Mouse (Mus musculus) CD4-positive, CD25-positive, alpha-beta regulatory T cell, adult 4 months (primary cell): Measurements from ENCODE around the gene Ccdc6. TPM values are rescaled to one million over a fixed set of nuclear protein-coding genes. Genes with fewer than 3 reads are reported as not detected.

Experiments used
- ATAC-seq: one replicate; pipeline ENCODE4 v1.8.0; 2017
- polyA plus RNA-seq, 2 experiments: library from polyadenylated mRNA; unstranded; fragments of 100-300 nt; shearing (Covaris generic); gene quantifications; one replicate each; pipeline ENCODE4 v1.2.1; 2017

Ccdc6 gene
- polyA plus RNA-seq, 2 experiments from 2014 or later, result 28.7 to 30.9 TPM

DNA sequence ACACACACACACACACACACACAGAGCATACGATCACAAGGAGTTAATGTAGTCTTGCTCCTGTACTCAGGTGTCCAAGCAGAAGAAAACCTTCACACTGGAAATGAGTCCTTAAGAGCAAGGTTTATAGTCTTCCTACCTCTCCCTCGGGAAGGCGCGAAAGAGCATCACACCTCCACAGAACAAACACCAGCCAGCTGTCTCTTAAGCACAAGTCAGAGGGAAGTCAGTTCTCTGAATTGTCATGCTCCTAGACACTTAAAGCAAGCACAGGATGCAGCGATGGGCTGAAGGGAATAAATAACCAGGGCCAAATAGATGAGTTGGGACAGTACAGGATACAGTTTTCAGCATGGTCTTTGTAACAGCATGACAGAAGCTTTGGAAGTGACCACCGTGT, 35.8 kb downstream of the Ccdc6 start:
- no peak for ATAC-seq

DNA sequence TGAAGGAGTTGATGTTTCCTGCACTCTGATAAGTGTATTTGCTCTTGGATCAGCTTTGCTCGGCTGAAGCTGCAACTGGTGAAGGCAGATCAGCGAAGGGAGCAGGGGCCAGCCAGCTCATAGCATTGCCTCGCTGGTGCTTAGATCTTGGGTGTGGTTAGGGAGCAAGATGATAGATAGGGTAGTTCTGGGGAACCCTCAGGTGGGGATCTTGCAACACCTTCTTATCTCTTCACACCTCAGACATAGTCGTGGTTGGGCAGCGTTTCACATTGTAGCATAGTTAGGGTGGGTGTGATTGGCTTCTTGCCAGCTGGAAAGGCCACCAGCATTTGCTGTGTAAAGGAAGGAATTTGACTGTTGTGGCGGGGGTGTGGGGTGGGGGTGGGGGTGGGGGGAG, 36.3 kb downstream of the Ccdc6 start:
- no peak for ATAC-seq

DNA sequence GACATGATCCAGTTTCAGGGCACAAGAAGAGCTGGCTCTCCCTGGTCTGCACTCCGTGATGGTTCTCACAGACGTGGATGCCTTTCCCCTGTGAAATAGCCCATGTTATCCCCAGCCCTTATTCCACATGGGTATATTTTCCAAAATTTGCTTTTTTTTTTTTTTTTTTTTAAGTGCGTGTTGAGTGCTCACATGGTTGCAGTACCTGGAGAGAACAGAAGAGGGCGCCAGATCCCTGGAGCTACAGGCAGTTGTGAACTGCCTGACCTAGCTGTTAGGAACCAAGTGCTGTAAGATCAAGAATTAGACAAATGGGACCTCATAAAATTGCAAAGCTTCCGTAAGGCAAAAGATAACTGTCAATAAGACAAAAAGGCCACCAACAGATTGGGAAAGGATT, 38.8 kb downstream of the Ccdc6 start:
- no peak for ATAC-seq

DNA sequence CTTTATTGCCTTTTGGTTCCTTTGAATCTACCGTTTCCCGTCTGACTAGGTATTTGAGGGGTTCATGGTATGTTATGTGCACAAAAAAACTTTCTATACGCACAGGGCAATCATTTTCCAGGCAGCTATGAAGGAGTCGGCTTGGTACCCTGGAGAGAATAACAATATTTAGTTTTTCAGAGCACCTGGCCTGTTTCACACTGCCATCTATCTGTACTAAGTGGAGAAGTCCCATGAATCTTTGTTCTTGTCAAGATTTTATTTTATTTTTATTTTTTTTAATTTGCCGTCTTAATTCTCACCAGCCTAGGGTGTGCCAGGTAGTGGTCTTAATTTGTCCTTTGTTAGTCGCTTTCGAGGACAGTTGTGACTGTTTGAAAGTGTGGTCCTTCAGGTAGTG, 40.7 kb downstream of the Ccdc6 start:
- ATAC-seq, result no peak

DNA sequence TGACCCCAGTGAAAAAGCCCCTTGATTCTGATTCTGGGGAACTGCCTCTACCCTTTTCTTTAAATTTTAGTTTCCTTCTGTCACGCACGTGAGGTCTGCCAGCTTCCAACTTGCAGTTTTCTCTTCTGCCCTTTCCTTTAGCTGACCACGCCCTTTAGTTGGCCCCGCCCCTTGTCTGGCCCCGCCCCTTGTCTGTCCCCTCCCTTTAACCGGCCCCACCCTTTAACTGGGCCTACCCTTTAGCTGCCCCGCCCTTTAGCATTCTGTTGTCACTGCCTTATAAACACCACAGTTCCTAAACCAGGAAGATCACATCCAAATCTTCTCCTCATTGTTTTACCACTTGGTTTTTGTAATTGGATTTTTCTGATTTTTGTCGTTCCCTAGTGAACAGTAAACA, 41.2 kb downstream of the Ccdc6 start:
- no peak for ATAC-seq

DNA sequence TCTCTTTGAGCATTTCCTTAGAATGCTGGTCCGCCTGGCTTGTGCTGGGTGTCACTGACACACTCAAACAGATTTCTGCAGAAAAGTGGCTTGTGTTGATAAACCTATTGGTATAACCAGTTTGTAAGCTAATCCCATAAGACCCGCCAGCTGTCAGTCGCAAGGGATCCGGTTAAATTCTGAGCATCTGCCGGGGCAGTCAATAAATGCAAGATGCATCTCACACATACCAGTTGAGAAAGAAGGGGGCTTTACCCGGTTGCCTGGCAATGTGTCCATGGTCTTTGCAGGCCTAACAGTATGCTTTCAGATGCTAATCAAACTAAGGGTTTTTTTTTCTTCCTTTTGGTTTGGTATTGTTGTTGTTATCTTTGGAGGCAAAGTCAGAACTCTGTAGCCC, 42.4 kb downstream of the Ccdc6 start:
- ATAC-seq, result no peak

DNA sequence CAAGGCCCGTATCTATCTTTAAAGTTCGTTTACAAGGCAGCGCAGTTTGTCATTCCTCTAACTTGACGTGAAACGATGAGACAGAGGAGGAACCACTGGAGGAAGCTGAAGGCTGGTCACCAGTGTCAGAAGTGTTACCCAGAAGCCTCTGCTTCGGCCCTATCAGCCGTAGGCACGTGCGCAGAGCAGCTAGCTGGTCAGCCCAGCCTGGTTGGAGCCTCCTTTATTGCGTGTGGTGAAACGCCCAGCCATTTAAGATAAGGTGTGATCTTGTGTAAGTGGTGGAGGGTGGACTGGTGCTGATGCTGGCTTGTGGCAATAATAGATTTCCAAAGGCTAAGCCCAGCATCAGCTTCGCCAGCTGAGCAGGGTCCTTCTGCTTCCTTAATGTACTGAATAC, 43.5 kb downstream of the Ccdc6 start:
- ATAC-seq, result no peak

DNA sequence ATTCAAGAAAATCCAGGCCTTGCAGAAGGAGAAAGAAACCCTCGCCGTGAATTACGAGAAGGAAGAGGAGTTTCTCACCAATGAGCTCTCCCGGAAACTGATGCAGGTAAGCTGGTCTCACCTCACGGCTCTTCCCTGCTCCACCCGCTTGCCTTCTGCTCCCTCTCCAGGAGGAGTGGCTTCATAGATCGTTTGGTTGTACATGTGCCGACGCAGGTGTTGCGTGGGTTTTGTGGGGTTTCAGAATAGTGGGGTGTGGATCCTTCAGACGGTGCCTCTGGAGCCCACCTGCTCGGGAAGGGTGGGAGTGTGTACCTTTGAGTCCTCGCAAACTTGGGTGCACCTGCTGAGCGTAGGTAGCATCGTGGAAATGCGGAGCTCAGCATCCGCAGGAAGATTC, 45.7 kb downstream of the Ccdc6 start:
- ATAC-seq, result no peak

DNA sequence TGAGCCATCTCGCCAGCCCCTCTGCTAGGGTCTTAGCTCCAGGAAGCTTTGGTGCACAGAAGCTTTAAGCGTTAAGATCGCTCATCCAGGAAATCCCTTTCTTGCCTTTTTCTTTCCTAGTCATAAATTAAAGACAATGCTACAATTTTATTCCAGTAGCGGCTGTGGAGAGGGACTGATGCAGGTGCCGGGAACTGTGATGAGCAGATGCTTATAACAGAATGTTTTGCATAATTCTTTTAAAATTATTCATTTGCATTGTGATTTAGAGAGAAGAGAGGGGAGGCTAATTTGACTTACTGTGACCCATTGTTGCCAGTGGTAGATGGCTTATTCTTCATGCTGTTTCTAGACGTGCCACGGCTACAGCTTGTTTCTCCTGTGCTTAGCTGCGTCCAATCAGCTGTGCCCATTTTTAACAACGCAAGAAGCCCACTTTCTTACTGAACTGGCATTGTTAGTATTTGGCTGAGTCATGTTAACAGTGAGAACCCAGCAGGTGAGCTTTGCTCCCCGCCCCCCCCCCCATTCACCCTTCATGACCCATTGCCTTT, 47.2 kb downstream of the Ccdc6 start:
- no peak for ATAC-seq

DNA sequence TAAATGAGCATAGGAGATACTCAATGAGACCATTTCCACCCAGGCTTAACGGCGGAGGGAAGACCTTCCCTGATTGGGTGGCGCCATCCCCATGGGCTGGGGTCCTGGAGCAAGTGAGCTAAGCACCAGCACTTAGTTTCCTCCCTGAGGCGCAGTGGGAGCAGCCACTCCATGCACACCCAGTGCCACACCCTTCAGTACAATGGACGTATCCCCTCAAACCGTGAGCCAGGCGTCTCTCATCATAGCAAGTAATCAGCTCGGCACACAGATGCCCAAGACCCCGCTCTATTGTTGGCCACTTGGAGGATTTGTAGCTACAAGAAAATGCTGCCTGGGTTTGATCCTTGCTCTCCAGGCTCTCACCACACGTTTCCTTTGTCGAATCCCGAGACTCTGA, 49.0 kb downstream of the Ccdc6 start:
- no peak for ATAC-seq

DNA sequence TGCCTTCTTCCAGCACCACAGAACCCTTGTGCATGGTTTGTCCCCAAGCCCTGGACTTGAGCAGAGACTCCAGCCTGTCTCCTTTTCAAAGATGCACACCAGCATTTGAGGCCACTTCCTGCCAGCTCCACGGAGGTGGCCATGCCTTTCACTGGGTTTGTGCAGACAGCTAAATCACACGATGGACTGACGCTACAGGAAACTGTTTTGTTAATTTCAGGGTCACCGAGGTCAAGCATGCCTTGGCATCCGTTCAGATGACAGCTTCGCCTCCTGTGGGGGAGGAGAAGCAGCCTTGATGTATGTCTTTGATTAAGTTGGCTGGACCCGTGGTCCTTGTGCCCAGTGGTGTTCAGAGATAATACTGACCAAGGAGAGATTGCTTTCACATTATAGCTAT, 52.2 kb downstream of the Ccdc6 start:
- no peak for ATAC-seq

DNA sequence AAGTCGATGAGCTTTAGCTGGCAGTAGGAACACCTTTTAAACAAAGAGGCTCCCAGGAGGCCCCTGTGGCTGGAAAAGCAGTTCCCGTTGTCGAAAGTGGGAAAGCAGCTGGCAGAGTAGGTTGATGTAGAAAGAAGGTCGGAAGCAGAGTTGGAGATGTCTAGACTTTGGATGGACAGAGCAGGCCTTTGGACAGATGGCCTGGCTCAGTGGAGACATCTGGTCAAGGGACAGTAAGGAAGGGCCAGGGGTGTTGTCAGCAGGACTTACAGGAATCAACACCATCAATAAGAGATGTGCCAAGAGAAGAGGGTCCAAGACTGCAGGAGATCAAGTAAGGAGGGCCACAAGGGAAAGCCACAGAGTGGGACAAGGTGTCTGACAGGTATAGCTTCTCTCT, 53.4 kb downstream of the Ccdc6 start:
- ATAC-seq, result no peak

DNA sequence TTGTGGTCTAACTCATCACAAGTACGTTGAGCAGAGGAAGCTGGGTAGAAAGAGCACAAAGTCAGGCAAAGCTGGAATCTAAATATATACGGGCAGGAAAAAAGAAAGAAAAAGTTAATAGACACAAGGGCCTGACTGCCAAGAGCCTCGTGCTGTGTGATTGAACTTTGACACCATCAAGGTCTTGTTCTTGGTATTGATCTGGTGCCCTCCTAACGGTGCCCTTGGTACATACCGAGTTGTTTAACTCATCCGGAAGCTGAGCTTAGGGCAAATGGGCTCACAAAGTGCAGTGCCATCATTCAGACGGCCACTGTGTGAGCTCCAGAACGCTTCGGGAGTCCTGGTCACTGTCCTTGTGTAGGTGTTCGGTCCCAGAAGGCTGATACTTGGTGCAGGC, 54.2 kb downstream of the Ccdc6 start:
- no peak for ATAC-seq

DNA sequence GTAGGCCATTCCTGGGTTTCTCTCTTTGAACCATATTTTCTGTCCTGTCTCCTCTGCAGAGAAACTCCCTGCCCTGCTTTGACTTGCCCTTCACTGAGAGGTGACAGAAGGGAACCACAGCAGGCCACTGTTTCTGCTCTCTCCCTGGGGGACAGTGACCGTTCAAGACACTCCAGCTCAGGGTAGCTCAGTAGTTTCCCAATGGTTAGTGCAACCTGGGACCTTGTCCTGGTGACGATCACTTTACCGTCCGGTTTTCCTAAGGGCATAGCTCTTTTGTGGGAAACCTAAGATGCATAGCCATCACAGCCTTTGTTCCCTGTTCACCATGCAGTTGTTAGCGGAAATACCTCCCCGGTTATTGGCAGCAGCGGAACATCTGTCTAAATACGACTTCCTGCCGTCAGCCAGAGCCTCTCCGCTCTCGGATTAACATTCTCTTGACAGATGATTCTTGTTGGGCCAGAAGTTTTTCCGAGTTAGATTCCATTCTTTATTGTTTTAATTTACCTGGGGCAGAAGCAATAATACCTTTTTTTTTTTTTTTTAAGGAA, 55.3 kb downstream of the Ccdc6 start:
- no peak for ATAC-seq

DNA sequence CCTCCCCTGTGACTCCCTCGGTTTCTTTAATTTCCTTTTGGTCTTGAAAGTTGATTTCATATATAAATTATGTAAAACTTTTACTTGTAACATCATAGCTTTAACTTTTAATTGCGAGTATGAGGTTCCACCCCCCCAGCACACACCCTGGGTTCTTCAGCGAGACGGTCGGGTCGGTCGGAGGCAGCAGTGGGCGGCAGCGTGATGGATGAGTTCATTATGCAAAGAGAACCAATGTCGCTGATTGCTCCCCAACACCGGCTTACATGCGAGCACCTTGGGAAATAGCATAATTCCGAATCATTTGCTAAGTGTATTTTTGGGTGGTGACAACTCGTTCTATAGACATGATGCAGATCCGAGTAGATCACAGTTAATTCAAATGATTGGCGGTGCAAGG, 56.9 kb downstream of the Ccdc6 start:
- no peak for ATAC-seq

DNA sequence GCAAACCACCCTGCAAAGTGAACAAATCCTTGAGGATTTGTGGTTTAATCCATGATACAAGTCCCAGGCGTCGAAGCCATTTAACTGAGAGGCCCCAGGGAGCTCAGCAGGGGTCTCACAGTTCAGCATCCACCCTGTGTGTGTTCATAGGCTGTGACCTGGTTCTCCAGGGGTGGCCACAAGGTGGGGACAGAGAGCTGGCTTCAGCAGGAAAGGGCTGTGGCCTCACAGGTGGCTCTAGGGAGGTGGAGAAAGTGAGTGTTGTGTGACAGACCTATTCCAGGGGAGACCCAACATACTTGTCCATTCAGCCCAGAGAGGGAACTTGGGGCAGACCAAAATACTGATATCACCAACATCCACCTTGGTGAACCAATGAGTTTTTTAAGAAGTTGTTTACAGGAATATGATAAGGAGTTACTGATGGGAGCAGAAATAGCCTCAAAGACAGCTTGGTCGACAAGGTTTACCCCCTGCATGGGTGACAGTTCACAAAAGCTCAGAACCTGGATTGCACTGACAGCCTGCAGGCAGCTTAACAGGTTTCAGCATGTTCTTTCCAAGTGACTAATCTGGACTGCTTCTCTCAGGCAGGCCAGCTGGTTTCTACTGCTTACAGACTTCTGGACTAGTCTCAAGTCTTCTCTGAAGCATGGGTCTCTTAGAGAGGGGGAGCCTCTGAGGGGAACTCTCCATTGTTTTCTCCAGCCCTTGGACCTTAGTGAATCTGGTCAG, 59.7 kb downstream of the Ccdc6 start:
- peak; percentile 72 for ATAC-seq

DNA sequence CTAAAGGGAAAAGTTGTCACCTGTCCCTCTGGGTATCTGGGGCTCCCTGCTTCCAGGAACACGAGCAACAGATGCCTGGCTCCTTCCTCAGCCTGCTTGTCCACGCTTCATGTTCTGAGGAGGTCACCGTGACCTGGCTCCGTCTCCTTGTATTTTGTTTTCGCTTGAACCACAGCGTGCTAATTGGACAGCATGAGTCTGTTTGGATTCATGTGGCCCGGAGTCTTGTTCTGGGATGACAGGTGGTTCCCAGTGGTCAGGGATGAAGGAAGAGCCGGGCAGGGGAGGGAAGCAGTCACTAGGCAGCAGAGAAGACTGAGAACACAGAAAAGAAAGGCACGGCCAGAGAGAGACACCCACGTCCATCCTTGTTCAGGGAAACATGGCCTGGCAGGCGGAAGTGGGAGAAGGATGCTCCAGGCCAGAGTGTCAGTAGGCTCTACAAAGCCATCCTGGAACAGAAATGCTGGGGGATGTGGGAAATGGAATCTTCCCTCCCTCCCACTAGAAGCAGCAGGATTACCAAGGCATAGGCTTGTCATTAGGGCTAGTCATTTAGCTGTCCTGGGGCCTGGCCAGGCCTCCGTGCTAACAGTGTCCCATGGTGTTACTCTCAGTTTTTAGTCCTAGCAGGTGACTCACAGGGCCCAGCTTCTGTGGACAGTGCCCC, 62.9 kb downstream of the Ccdc6 start:
- ATAC-seq, result no peak

DNA sequence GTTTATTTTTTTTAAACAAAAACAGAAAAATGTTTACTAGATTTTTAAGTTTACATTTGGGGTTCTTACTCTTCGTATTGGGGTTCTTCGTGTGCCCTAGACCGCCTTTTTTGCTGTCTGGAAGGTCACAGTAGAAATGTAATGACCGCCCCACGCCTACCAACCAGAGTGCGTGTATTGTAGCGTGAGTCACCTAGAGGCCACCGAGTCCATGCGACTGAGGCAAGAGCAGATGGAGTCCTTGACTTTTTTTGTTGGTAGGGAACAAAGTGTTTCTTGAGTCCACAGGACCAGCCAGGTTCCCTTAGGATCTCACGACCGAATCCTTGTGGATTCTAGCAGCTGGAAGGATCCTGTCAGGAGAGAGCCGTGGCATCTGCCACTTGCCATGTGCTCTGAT, 63.9 kb downstream of the Ccdc6 start:
- ATAC-seq, result no peak

DNA sequence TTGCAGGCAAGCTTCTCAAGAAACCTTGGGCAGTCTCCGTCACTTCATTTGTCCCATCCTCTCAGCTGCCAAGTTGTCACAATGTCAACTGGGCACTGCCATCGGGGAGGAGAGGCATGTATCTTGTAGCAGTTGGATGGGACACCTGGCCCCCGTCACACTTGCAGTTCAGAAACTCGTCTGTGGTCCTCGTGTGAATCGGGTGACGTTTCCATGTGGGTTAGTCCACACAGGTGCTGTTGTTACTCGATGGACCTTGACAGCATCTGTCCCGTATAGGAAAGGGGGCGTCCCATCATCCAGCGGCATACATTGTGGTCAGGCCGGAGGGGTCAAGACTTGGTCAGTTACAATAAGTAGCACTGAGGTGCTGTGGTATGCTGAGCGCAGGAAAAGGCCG, 64.6 kb downstream of the Ccdc6 start:
- ATAC-seq, result no peak

DNA sequence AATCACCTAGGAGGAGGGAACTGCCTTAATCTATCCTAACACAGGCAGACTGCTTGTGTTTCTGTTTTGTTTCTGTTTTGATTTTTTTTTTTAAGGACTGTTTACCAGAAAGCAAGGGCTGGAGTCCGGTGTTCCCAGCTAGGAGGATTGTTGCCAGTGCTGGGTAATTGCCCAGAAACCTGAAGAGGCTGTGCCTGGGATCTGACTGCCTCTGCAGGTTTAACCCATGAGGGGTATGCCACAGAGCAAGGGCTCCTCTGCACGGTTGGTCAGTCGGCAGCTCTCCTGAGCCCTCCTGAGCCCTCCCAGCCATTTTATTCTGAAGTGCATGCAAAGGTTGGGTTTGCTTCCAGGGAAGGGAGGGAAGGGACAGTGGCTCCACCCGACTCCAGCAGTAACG, 66.8 kb downstream of the Ccdc6 start:
- no peak for ATAC-seq

DNA sequence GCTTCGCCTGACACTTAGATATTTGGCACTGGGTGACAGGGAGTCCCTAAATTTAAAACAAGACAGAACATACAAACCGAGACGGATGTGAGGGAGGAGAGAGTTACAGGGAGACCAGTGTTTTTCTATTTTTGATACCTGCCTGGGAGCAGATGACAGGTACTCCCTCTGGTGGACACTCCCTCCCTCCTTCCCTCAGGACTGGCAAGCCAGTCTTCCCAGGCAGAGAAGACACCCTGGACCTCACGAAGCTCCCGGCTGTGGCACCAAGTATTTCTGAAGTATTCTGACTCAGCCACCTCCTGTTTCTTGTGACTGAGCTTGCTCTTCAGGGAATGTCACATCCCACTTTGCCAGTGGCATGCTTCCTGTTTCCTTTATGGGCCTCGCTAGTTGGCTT, 69.0 kb downstream of the Ccdc6 start:
- ATAC-seq, result no peak

DNA sequence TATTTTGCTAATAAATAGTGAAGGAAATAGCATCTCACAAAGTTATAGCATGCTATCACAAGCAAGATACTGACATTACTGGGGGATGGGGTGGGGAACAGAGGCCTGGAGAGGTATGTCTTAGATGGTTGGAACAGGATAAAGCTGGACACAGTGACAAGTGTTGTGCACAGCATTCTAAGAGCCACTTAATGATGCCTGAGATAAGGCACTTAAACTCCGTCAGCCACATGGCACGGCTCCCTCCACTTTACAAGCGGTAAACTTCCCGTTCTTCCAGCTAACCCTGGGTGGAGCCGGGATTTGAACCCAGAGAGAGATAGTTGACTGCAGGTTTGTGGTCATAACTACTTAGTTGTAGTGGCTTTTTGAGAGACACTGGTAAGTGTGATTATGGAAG, 69.5 kb downstream of the Ccdc6 start:
- no peak for ATAC-seq

DNA sequence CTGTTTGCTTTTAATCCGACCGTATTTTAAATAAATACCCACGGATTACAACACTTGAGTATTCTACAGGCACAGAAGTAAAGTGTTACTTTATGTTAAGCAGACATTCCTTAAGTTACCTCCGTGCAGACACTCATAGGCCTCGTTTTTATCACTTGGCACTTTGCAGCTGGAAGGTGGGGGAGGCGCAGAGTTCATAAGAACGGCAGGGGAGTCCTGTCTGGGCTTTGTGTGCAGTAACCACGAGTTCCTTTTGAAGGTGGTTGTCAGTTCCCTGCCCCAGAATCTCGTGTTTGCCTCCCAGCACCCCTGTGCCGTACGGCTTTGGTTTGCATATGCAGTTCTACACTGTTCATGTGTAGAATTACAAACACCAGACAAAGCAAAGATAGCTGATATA, 70.7 kb downstream of the Ccdc6 start:
- no peak for ATAC-seq

DNA sequence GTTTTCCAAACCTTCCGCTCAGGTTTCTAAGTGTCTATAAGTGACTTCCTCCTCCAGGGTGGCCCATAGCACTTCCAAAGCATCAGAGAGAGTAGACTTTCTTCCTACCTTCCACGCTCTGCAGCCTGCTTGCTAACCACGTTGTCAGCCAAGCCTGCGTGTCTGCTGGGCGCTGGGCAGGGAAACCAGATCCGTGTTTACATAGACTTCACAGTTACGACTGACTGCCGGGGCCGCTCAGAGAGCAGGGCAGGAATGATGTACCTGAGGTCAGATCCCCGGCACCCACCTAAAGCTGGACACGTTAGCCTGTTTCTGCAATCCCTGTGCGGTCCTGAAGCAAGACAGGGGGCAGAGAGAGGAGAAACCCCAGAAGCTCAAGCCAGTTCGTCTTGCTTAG, 71.5 kb downstream of the Ccdc6 start:
- ATAC-seq, result no peak
